Mouse (Mus musculus) embryonic facial prominence, embryonic 13.5 days (tissue): ENCODE results near the gene Fam120a. TPM values are rescaled to one million over a fixed set of nuclear protein-coding genes. Genes with fewer than 3 reads are reported as not detected.

ENCODE experiments used
- ATAC-seq: fragments of 200-750 bp; cut with Nextera tagmentation; 2 replicates; pipeline ENCODE4 v1.8.0; 2017; ENCODE audit warnings: low read depth; ENCODE audit not compliant: insufficient number of reproducible peaks, insufficient read depth, low FRiP score, low TSS enrichment
- H3K27ac ChIP-seq: fragments of 300-500 bp; sonication (generic); 2 replicates; pipeline ENCODE4 v1.5.1; 2015; ENCODE audit warnings: moderate library complexity, mild to moderate bottlenecking, inconsistent platforms
- H3K27me3 ChIP-seq: fragments of 300-500 bp; sonication (generic); 2 replicates; pipeline ENCODE4 v1.6.1; 2015; ENCODE audit warnings: mild to moderate bottlenecking, inconsistent platforms
- H3K36me3 ChIP-seq: fragments of 300-500 bp; sonication (generic); 2 replicates; pipeline ENCODE4 v1.6.1; 2015; ENCODE audit warnings: mild to moderate bottlenecking, inconsistent platforms
- H3K4me1 ChIP-seq: fragments of 300-500 bp; sonication (generic); 2 replicates; pipeline ENCODE4 v1.6.1; 2015; ENCODE audit warnings: inconsistent platforms
- H3K4me2 ChIP-seq: fragments of 300-500 bp; sonication (generic); 2 replicates; pipeline ENCODE4 v1.6.1; 2015; ENCODE audit warnings: moderate library complexity, mild to moderate bottlenecking, inconsistent platforms
- H3K4me3 ChIP-seq: fragments of 300-500 bp; sonication (generic); 2 replicates; pipeline ENCODE4 v1.5.1; 2015; ENCODE audit warnings: mild to moderate bottlenecking, inconsistent platforms
- H3K9ac ChIP-seq: fragments of 300-500 bp; sonication (generic); 2 replicates; pipeline ENCODE4 v1.6.1; 2015; ENCODE audit warnings: mild to moderate bottlenecking, inconsistent platforms
- H3K9me3 ChIP-seq: fragments of 300-500 bp; sonication (generic); 2 replicates; pipeline ENCODE4 v1.6.1; 2016; ENCODE audit warnings: inconsistent platforms
- WGBS: fragments of 180-500 bp; shearing (Covaris S2); methylation state at CpG from one replicate; pipeline ENCODE4 v1.1.7; 2015; ENCODE audit warnings: mixed read lengths; 5-methylcytosine and 5-hydroxymethylcytosine counted together
- polyA plus RNA-seq: library from polyadenylated mRNA; unstranded; fragments of >200 nt; fragmentation: Nextera tagmentation; extraction: Ambion mirVana; gene quantifications from 2 replicates; pipeline ENCODE4 v1.2.1, GENCODE M21; 2015

Fam120a gene
- polyA plus RNA-seq, 1 experiment from 2014 or later, result 25.1 TPM

DNA sequence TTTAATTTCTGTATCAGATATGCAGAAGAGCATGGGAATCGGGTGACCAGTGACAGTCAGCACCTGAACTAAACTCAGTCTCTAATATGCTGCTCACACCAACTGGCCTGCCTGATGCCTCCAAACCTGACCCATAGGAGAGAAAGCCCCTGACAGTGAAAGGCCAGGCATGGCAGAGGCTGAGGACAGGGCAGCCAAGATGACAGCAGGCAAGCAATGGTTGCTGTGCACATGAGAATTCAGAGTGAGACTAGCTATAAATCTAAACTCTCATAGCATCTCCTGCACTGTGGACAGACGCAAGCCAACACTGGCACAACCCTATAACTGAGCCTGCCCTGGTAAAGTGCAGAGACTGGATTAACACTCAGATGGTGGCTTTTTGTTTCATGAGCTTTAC is 117.5 kb downstream of the Fam120a start:
- ATAC-seq, result no peak
- WGBS, result 82% methylated on average over 2 of the region's 2 CpGs
- Histone ChIP-seq H3K4me3 (no peak overlapping the region), H3K36me3 (peaks cover 4% of the 10 kb centered on the region; the same call in 1 of the 2 replicates), H3K27ac (no peak overlapping the region), H3K9ac (no peak overlapping the region), H3K9me3 (no peaks in the 10 kb centered on the region), H3K27me3 (no peaks in the 10 kb centered on the region), H3K4me1 (peaks cover 54% of the 10 kb centered on the region), H3K4me2 (no peak overlapping the region)

DNA sequence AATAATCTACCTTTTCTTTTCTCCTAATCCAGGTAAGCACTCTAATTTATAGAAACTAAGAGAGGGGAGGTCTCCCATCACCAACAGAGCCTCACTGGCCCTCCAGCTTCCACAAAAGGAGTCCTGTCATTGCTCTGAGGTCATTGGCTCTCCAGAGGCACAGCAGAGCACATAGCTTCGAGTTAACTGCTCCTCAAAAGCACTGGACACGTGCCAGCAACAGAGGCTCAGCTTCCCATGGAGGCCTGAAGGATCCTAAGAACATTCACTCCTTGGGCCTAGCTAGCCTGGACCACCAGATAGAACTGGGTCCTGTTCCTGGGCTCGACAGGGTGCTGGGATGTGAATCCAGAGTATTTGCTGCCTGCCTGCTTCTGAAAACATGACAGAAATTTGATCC is 118.7 kb downstream of the Fam120a start:
- WGBS, result 27% methylated on average over 3 of the region's 3 CpGs
- Histone ChIP-seq H3K27me3 (no peaks in the 10 kb centered on the region), H3K36me3 (peaks cover 4% of the 10 kb centered on the region; the same call in 1 of the 2 replicates), H3K4me3 (no peak overlapping the region), H3K27ac (no peak overlapping the region), H3K9me3 (no peaks in the 10 kb centered on the region), H3K9ac (no peak overlapping the region), H3K4me2 (no peak overlapping the region), H3K4me1 (peaks cover 44% of the 10 kb centered on the region)
- no peak for ATAC-seq

DNA sequence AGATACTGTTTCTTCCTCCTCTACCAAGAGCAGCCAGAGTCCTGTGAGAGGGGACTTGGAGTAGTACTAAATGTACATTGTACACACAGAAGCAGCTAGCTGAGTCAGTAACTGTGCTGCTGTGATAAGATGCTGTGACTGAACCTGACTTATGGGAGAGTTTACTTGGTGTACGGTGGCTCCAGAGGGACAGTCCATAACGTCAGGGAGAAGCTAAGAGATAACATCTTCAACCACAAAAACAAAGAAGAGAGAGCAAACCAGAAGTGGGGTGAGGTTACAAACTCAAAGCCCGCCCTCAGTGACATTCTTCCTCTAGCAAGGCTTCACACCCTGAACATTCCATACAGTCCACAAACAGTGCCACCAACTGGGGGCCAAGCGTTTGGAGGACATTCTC is 122.5 kb downstream of the Fam120a start:
- Histone ChIP-seq H3K36me3 (peaks cover 7% of the 10 kb centered on the region; the same call in 1 of the 2 replicates), H3K4me3 (no peak overlapping the region), H3K9ac (no peak overlapping the region), H3K27me3 (no peaks in the 10 kb centered on the region), H3K9me3 (no peaks in the 10 kb centered on the region), H3K27ac (no peak overlapping the region), H3K4me1 (peaks cover 18% of the 10 kb centered on the region), H3K4me2 (no peak overlapping the region)
- ATAC-seq, result no peak
- WGBS, result 61% methylated on average over 4 of the region's 4 CpGs

DNA sequence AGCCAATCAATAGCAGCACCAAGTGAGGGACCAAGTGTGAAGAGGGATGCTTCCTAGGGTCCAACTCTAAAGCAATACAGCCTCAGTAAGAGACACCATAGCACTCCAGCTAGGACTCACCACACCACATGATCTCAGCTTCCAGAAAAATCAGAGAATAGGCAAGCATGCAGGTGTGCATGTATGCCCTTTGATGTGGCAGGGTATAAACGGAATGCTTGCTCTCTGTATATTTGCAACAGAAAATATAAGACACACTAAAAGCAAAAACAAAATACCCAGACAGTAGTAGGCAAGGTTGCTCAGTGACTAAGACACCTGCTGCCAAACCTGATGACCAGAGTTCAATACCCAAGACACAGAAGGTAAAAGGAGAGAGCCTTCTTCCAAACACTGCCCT is 124.3 kb downstream of the Fam120a start:
- WGBS, result 88% methylated on average over 1 of the region's 1 CpGs

DNA sequence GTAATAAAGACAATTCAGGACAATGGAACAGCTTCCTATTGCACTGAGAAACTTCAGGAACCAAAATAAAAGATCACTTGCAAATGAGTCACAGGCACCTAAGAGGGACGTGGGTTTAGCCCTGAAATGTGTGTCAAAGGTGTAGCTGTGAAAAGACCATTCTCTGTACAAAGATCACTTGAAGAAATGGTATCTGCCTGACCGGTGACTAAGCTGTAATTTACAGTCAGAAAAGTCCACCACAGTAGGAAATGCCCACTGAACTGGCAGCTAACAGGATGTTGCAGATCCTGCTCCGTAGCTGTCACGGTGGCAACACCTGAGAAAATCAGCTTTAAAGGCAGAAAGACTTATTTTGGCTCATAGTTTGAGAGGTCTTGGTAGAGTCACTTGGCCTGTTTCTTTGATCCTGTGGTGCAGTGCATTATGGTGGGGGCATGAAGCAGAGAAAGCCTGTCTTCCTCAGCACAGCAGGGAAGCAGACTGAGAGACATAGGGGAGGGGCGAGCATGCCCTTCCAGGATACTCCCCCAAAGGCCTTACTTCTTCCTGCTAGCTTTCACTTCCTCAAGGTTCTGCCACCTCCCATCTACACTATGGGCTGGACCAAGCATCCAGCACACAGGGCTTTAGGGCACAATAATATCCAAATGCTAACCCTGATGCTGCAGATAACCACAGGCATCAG is 125.8 kb downstream of the Fam120a start:
- 69% methylated on average over 5 of the region's 5 CpGs for WGBS
- Histone ChIP-seq H3K4me1 (peaks cover 3% of the 10 kb centered on the region; the same call in 1 of the 2 replicates), H3K9ac (no peak overlapping the region), H3K4me3 (no peak overlapping the region), H3K9me3 (no peaks in the 10 kb centered on the region), H3K4me2 (no peak overlapping the region), H3K36me3 (0 out of 2 replicates have a peak, but pooled peaks cover 3% of the 10 kb centered on the region), H3K27ac (no peak overlapping the region), H3K27me3 (no peaks in the 10 kb centered on the region)
- ATAC-seq, result no peak

More for the DNA sequence above, 124.3 kb downstream of the Fam120a start:
- Histone ChIP-seq H3K9ac (no peak overlapping the region), H3K4me3 (no peak overlapping the region), H3K4me1 (peaks cover 7% of the 10 kb centered on the region; the same call in 1 of the 2 replicates), H3K4me2 (no peak overlapping the region), H3K27me3 (no peaks in the 10 kb centered on the region), H3K36me3 (peaks cover 6% of the 10 kb centered on the region; the same call in 1 of the 2 replicates), H3K27ac (no peak overlapping the region), H3K9me3 (no peaks in the 10 kb centered on the region)
- ATAC-seq, result no peak

DNA sequence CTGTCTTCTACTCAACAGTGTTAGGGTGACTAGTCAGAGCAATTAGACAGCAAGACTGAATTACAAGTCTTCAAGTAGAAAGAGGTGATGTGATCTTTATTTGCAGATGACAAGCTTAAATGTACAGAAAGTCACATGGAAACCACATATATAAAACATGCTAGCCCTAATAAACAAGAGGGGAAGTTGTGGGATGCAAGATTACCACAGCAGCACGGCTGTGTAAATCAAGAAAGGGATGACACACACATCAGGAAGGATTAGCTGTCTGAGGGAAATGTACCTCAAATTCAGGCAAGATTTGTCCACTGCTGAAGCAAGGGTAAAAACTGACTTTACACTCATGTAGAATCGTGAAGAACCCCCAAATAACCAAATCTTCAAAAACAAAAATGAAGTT is 129.5 kb downstream of the Fam120a start:
- Histone ChIP-seq H3K27me3 (no peaks in the 10 kb centered on the region), H3K36me3 (peaks cover 21% of the 10 kb centered on the region), H3K27ac (no peak overlapping the region), H3K9me3 (no peaks in the 10 kb centered on the region), H3K4me1 (peaks cover 7% of the 10 kb centered on the region; the same call in 1 of the 2 replicates), H3K9ac (no peak overlapping the region), H3K4me3 (no peak overlapping the region), H3K4me2 (no peak overlapping the region)
- no peak for ATAC-seq
- WGBS, result 78% methylated on average over 2 of the region's 2 CpGs

DNA sequence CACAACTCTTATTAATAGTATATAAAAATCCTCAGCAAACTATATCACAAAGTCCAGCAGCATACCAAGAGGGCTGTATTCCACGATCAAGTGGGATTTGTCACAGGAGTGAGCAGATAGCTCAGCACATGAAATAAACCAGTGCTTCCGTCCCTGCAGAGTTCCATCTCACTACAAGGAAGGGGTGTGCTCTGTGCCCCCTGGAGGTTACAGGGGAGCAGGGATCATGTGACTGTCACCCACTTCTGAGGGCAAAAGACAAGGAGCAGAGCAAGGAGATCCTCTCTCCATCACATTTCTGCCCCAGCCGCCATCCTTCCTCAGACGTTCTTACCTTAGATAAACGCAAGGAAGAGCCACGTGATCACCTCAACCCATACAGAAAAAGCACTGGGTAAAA is 130.3 kb downstream of the Fam120a start:
- no peak overlapping the region for H3K4me3 ChIP-seq
- H3K27me3 ChIP-seq, result no peaks in the 10 kb centered on the region
- H3K4me2 ChIP-seq, result no peak overlapping the region
- H3K9ac ChIP-seq, result no peak overlapping the region
- peaks cover 7% of the 10 kb centered on the region; the same call in 1 of the 2 replicates for H3K4me1 ChIP-seq
- 82% methylated on average over 6 of the region's 6 CpGs for WGBS
- no peaks in the 10 kb centered on the region for H3K9me3 ChIP-seq
- peaks cover 29% of the 10 kb centered on the region for H3K36me3 ChIP-seq
- ATAC-seq, result no peak
- no peak overlapping the region for H3K27ac ChIP-seq

DNA sequence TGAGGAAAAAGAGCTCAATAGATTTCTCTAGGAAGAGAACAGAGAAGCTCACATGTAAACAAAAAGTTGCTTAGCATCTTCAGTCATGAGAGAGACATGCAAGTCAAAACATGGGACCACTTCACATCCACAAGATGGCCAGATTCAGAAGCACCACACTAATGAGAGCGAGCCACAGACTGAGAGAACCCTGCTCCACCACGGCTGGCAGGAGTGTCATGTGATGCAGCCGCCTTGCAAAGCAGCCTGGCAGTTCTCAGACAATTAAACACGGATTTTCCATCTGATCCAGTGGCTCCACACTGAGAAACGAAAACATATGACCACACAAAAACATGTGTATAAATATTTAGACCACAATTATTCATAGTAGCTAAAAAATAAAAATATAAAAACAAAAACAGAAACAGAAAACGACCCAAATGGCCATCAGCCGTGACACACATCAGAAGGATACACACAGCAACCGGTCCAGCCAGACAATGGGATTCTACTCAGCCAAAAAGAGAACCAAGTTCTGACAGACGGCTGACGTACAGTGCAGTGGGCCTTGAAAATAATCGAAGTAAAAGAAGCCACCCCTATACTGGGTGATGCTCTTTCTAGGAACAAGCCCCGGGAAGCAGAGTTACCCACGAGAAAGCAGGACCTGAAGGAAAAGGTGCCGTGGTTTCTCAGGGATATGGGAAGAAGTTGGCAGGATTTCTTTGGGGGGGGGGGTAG is 137.1 kb downstream of the Fam120a start:
- H3K9me3 ChIP-seq, result no peaks in the 10 kb centered on the region
- H3K27ac ChIP-seq, result no peak overlapping the region
- H3K27me3 ChIP-seq, result no peaks in the 10 kb centered on the region
- no peak for ATAC-seq
- no peak overlapping the region for H3K4me2 ChIP-seq
- peaks cover 84% of the 10 kb centered on the region for H3K36me3 ChIP-seq
- peaks cover 3% of the 10 kb centered on the region; the same call in 1 of the 2 replicates for H3K4me1 ChIP-seq
- 65% methylated on average over 14 of the region's 14 CpGs for WGBS
- no peak overlapping the region for H3K9ac ChIP-seq
- H3K4me3 ChIP-seq, result no peak overlapping the region

DNA sequence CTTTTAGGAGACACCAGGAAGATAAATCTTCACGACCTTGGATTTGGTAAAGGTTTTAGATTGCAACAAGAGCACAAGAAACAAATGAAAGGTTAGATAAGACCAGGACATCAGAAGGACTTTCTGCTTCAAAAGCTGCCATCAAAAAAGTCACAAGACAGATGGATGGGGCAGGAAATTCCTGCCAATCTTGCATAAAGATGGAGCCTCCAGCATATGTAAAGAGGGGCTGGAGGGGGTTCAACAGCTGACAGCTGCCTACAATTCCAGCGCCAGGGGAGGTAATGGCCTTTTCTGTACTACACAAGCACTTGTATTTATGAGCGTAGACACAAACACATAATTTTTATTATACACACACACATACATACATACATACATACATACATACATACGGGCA is 138.0 kb downstream of the Fam120a start:
- H3K4me2 ChIP-seq, result no peak overlapping the region
- peaks cover 3% of the 10 kb centered on the region; the same call in 1 of the 2 replicates for H3K4me1 ChIP-seq
- no peaks in the 10 kb centered on the region for H3K9me3 ChIP-seq
- H3K9ac ChIP-seq, result no peak overlapping the region
- no peak overlapping the region for H3K4me3 ChIP-seq
- peaks cover 88% of the 10 kb centered on the region for H3K36me3 ChIP-seq
- no peak overlapping the region for H3K27ac ChIP-seq
- H3K27me3 ChIP-seq, result no peaks in the 10 kb centered on the region
- ATAC-seq, result no peak
- WGBS, result 87% methylated on average over 4 of the region's 4 CpGs

Other genes with a start within 250 kb of the Fam120a start
- gene Phf2, start 96.9 kb downstream of the Fam120a start, polyA plus RNA-seq, result 11.5 and 11.6 TPM in 2 replicates
- 2.4 and 2.5 TPM in 2 replicates for gene Wnk2, start 180.0 kb upstream of the Fam120a start, polyA plus RNA-seq
- 44.9 and 48.0 TPM in 2 replicates for gene Ninj1, start 219.5 kb upstream of the Fam120a start, polyA plus RNA-seq
- 65.2 and 66.4 TPM in 2 replicates for gene Card19, start 248.0 kb upstream of the Fam120a start, polyA plus RNA-seq